Mouse (Mus musculus): ENCODE measurements around the gene Mob2.

Gene Mob2

GRCm38 (mm10) chr7:142077138-142077537, 16.3 kb upstream of the Mob2 start:
- no peak for DNase-seq

GRCm38 (mm10) chr7:142074146-142074886, 13.5 kb upstream of the Mob2 start:
- no peak for DNase-seq

- DNase-seq, result no peak
These were observed 10.9 kb upstream of the Mob2 start for GRCm38 (mm10) chr7:142071717-142072116.

- DNase-seq, result no peak
These were observed 10.3 kb upstream of the Mob2 start for GRCm38 (mm10) chr7:142071212-142071578.

- peak; percentile 58 for DNase-seq
These were observed 9.8 kb upstream of the Mob2 start for GRCm38 (mm10) chr7:142070458-142071211.

- DNase-seq, result no peak
These were observed 7.6 kb upstream of the Mob2 start for GRCm38 (mm10) chr7:142068429-142068828.

GRCm38 (mm10) chr7:142060185-142060930, 507 bp downstream of the Mob2 start:
- DNase-seq, result no peak

- no peak for DNase-seq
These were observed 1.8 kb downstream of the Mob2 start for GRCm38 (mm10) chr7:142059024-142059423.

GRCm38 (mm10) chr7:142057121-142057520, 3.7 kb downstream of the Mob2 start:
- no peak for DNase-seq

GRCm38 (mm10) chr7:142056601-142057061, 4.2 kb downstream of the Mob2 start:
- no peak for DNase-seq

GRCm38 (mm10) chr7:142055431-142055830, 5.4 kb downstream of the Mob2 start:
- no peak for DNase-seq

GRCm38 (mm10) chr7:142050536-142050935, 10.3 kb downstream of the Mob2 start:
- no peak for DNase-seq

- no peak for DNase-seq
These were observed 14.9 kb downstream of the Mob2 start for GRCm38 (mm10) chr7:142045932-142046331.

- DNase-seq, result no peak
These were observed 15.5 kb downstream of the Mob2 start for GRCm38 (mm10) chr7:142045344-142045743.

- no peak for DNase-seq
These were observed 20.1 kb downstream of the Mob2 start for GRCm38 (mm10) chr7:142040756-142041155.

GRCm38 (mm10) chr7:142037553-142038170, 23.2 kb downstream of the Mob2 start:
- DNase-seq, result peak; percentile 49

- no peak for DNase-seq
These were observed 25.6 kb downstream of the Mob2 start for GRCm38 (mm10) chr7:142035048-142035811.

GRCm38 (mm10) chr7:142034198-142034597, 26.7 kb downstream of the Mob2 start:
- DNase-seq, result peak; percentile 57

- no peak for DNase-seq
These were observed 30.8 kb downstream of the Mob2 start for GRCm38 (mm10) chr7:142030073-142030472.

GRCm38 (mm10) chr7:142025926-142026325, 34.9 kb downstream of the Mob2 start:
- no peak for DNase-seq

- DNase-seq, result no peak
These were observed 35.7 kb downstream of the Mob2 start for GRCm38 (mm10) chr7:142025196-142025595.

- DNase-seq, result peak; percentile 18
These were observed 40.0 kb downstream of the Mob2 start for GRCm38 (mm10) chr7:142020827-142021226.

All from kidney, adult 11 months (tissue).